Mouse (Mus musculus): ENCODE results near the gene Bmp2k.

The Bmp2k gene

DNA sequence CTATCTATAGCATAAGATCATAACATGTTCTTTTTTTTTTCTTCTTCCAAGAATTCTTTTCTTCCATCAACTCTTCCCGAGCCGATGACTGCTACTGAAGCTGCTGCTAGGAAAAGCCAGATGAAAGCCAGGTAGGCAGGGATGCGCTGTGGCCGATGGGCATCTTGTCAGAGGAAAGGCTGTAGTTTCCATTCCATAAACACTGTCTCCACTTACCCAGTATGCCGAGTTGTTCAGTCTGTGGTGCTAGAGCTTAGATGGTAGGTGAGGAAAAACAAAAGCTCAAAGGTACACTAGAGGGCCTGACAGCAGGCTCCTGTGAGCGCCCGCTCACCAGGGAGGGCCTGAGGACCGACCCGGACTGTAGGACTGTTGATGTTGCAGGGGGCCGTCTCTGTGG, 57.3 kb downstream of the Bmp2k start:
- DNase-seq (ENCODE audit: low spot score in 2 of 2): no peak

DNA sequence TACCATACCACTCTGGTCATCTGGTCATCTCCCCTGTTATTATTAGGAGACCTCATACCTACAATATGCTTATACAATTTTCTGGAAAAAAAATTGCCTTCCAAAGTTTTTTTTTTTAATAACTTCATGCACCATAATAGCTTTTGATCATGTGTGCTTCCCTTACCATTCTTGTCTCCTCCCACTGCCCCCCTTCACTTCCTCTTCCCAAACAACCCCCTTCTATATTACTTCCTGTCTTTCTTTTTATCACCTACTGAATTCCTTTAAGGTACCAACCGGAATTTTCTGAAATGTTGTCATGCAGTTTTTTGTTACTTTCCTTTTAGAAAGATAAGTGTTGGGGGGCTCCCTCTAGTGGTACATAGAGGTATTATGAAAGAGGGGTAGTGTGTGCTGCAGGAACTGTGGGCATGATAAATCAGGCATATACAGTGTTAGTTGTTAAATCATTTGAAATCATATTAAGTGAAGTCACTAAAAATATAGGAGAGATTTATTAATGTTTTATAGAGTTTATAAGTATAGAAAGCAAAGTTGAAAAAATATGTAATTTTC, 58.1 kb downstream of the Bmp2k start:
- no peak for DNase-seq (ENCODE audit: low spot score in 2 of 2)

DNA sequence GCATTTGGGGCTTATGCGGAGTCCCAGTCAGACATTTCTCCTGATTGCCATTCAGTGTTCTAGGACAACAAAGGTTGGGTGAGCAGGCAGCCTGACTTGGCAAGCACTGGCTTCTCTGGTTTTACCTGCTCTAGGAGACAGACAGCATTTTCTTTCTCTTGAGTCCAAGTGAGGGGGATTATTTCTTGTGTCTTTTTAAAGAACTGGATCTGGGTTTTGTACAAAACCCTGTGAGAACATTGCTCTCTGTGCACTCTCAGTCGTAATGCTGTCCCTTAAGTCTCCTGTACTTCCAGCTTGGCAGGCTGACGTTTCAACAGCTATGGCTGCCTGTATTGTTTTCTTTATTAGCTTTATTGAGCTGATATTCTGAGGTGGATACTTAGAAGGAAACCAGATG, 58.9 kb downstream of the Bmp2k start:
- DNase-seq (ENCODE audit: low spot score in 2 of 2): no peak

DNA sequence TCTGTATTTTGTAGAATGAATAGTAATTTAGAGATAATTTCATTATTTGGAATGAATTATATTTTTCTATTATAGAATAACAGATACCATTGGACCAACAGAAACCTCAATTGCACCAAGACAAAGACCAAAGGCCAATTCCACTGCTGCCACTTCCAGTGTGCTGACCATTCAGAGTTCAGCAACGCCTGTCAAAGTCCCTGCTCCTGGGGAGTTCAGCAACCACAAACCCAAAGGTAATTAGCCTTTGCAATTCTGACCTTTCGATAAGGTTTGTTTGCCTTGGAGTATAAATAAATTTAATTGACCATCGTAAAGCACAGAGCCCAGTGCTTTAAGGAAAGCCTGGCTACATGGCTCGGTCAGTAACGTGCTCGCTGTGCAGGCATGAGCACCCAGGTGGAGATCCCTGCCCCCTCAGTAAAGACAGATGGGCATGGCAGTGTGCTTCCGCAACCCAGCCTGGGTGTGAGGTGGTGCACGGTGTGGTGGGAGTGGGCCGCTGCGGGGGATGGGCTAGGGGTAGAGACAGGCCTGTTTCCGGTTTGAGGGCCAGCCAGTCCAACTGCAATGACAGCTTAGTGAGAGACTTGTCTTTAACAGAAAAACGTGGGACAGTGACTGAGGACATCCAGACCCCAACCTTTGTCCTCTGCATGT, 59.4 kb downstream of the Bmp2k start:
- no peak for DNase-seq (ENCODE audit: low spot score in 2 of 2)

DNA sequence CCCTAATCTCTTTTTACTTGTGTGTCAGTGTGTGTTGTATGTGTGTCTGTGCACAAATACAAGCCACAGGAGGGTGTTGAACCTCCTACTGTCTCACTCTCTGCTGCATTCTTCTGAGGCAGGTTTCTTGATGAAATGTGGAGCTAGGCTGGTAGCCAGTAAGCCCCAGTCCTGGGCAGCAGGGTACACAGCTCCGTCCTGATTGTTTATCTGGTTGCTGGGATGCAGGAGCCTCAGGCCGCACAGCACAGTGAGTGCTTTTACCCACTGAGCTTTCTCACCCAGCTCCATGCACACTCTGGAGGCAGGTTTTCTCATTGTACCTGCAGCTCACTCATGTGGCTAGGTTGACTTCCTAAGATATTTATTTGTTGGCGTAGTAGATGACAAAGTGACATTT, 63.4 kb downstream of the Bmp2k start:
- no peak for DNase-seq (ENCODE audit: low spot score in 2 of 2)

DNA sequence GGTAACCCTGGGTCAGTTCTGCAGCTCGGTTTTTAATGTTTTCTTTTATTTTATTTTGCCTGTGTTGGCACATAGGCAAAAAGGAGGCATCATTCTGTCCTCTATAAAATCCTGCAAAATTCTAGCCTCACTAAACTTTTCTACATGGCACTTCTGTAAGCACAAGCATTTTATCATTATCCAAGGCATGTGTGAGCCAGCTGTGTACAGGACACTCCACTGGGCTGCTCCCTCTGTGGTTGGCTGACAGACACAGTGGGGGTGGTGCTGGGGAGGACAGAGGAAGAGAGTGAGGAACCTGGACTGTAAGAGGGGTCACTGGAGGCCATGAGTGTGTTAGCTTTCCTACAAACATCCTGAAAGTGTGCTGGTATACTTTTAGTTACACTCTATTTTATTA, 64.6 kb downstream of the Bmp2k start:
- DNase-seq (ENCODE audit: low spot score in 2 of 2): no peak

DNA sequence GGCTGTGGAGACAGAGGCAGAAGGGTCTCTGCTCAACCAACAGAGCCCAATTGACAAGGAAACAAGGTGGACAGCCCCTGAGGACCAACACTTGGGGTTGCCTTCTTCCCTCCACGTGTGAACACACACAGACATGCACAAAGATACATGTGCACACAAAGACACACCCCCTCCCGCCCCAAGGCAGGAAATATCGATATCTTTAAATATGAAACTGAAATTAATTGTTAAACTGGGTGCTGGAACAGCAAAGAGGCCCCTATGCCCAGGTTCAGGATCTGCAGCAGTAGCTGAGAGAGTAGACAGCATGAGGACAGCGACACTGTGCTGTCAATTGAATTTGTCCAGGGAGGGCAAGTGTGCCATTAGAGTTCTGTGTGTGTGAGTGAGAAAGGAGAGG, 68.3 kb downstream of the Bmp2k start:
- DNase-seq (ENCODE audit: low spot score in 2 of 2): no peak

DNA sequence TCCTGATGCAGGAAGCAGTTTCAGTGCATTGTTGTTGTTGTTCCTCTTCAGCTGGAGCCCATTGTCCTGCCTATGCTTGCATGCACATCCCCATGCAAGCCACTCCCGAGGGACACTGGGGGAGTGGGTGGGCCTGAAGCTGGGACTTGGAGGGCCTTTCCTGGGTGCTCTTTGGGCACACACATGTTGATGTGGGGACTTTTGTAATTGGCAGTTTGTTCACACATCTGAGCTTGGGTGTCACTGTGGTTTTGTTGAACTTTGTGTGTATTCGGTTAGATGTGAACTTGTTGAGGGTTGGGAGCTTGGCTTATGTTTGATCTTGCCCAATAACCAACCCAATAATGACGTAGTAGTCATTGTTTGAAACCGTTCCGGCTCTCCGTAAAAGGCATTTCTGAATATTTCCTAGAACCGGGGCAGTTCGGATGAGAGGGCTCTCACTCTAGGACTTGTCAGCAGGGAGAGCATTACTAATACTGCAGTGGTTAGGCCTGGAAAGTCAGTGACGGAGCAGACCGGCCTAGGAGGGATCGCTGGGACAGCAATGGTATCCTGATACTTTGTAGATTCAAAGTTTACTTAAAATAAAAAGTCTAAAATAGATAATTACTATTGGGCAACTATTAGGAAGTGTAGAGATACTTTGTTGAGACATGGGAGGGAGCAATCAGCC, 78.1 kb downstream of the Bmp2k start:
- no peak for DNase-seq (ENCODE audit: low spot score in 2 of 2)

- no peak for DNase-seq (ENCODE audit: low spot score in 2 of 2)
Observed at GRCm38 (mm10) chr5:97076167-97076566, 78.7 kb downstream of the Bmp2k start.

- DNase-seq (ENCODE audit: low spot score in 2 of 2): no peak
Observed at GRCm38 (mm10) chr5:97077676-97078075, 80.2 kb downstream of the Bmp2k start.

DNA sequence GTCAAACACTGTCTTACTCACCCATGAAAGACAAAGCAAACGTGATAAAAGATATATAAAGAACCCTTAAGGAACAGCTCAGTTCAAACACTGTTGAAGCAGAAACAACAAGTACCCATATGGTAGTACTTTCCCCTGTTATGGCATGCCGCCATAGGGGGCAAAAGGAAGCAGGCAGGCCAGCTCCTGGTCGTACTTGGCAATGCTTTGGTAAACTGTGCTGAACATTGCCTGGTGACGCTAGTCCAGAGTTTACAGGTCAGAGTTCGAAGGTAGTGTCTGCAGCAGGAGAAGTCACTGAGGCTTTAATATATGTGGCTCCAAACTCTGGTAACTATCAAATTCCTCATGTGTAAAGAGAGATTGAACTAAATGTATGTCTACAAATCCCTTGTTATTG, 81.2 kb downstream of the Bmp2k start:
- DNase-seq (ENCODE audit: low spot score in 2 of 2): no peak

DNA sequence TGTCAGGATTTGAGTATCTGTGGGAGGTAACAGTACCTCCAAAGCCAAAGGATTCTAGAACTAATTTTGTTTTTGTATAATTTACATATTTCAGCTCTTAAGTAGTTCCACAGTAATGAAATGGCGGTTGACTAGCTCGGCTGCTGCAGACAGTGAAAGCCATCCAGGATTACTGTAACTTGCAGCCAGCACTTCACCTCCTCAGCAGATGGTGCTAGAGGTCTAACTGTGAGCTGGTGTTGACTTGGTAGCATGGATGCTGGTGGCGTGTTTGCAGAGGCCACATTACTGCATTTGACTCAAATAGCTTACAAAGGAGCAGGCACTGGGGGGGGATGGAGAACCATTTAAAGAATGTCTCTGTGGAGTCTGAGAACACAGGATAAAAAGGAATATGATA, 84.0 kb downstream of the Bmp2k start:
- peak; percentile 20 to 37 for DNase-seq (ENCODE audit: low spot score in 2 of 2)

- DNase-seq (ENCODE audit: low spot score in 2 of 2): no peak
Observed at GRCm38 (mm10) chr5:97083701-97084100, 86.2 kb downstream of the Bmp2k start.

GRCm38 (mm10) chr5:97084541-97084940, 87.1 kb downstream of the Bmp2k start:
- DNase-seq (ENCODE audit: low spot score in 2 of 2): no peak

DNA sequence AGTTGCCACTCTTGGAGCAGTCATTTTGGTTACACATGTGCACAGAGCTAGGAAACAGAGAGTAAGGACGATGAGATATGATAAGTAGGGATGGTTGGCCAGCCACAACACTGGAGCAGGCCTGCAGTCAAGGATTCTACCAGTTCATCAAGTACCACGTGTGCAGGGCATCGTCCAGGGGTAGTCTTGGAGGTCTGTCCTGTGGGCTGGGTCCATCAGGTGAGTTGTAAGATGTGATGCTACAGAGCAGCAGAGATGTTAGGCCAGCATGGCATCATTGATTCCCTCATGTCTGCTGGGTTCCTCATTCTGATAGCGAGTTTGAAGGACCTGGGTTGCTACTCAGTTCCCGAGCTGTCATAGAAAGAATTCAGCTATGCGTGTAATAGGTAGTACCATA, 87.6 kb downstream of the Bmp2k start:
- no peak for DNase-seq (ENCODE audit: low spot score in 2 of 2)

GRCm38 (mm10) chr5:97087030-97087630, 89.6 kb downstream of the Bmp2k start:
- DNase-seq (ENCODE audit: low spot score in 2 of 2): no peak

GRCm38 (mm10) chr5:97087746-97088145, 90.3 kb downstream of the Bmp2k start:
- no peak for DNase-seq (ENCODE audit: low spot score in 2 of 2)

- no peak for DNase-seq (ENCODE audit: low spot score in 2 of 2)
Observed at GRCm38 (mm10) chr5:97088231-97088630, 90.7 kb downstream of the Bmp2k start.

- no peak for DNase-seq (ENCODE audit: low spot score in 2 of 2)
Observed at GRCm38 (mm10) chr5:97089426-97089825, 91.9 kb downstream of the Bmp2k start.

GRCm38 (mm10) chr5:97090034-97090784, 92.7 kb downstream of the Bmp2k start:
- no peak for DNase-seq (ENCODE audit: low spot score in 2 of 2)

DNA sequence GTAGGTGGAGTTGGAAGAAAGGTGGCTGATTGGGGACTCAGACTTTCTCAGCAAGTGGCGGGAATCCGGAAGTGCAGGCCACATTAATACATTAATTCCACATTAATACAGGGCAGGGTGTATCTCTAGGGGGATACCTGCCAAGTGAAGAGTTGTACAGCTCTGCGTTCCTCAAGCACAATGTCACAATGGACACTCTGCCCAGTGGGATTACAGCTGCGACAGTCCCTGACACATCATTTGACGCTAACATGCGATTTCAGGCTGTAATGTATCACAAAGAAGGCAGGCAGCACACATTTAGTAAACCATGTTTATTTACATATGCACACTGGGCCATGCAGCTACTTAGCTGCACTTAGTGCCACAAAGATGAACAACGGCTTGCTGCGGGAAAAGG, 95.5 kb downstream of the Bmp2k start:
- DNase-seq (ENCODE audit: low spot score in 2 of 2): no peak

GRCm38 (mm10) chr5:97095335-97095734, 97.8 kb downstream of the Bmp2k start:
- no peak for DNase-seq (ENCODE audit: low spot score in 2 of 2)
